Mouse (Mus musculus): Measurements from ENCODE around the gene Qprt. TPM values are rescaled to one million over a fixed set of nuclear protein-coding genes. Genes with fewer than 3 reads are reported as not detected.

Qprt gene
- polyA plus RNA-seq, 1 experiment from 2014 or later = 6.2 TPM

- Histone ChIP-seq H3K27ac (ENCODE audit: low read depth, low read length) (no peak overlapping the region), H3K27me3 (ENCODE audit: control insufficient read depth, insufficient read depth, low read length) (0 out of 2 replicates have a peak, but pooled peaks cover 2% of the 10 kb centered on the region), H3K4me3 (ENCODE audit: low read depth, low read length) (no peak overlapping the region), H3K9me3 (replicated peaks; ENCODE audit: control insufficient read depth, low read length) (no peaks in the 10 kb centered on the region), H3K9ac (ENCODE audit: low read depth, low read length) (no peak overlapping the region), H3K36me3 (ENCODE audit: control insufficient read depth, insufficient read depth, low read length) (no peaks in the 10 kb centered on the region), H3K4me1 (ENCODE audit: control insufficient read depth, insufficient read depth, low read length) (no peaks in the 10 kb centered on the region), H3K4me2 (no peak overlapping the region)
- 75% methylated on average over 7 of the region's 7 CpGs for WGBS (ENCODE audit: insufficient replicate concordance)
- no peak for ATAC-seq (replicated peaks; ENCODE audit: insufficient number of reproducible peaks, low FRiP score, low TSS enrichment)
These were observed 16.5 kb downstream of the Qprt start for GRCm38 (mm10) chr7:127105551-127105950.

GRCm38 (mm10) chr7:127104560-127105332 lies 17.3 kb downstream of the Qprt start:
- Histone ChIP-seq H3K4me2 (peak overlapping the region; percentile 54), H3K9me3 (replicated peaks; ENCODE audit: control insufficient read depth, low read length) (no peaks in the 10 kb centered on the region), H3K4me1 (ENCODE audit: control insufficient read depth, insufficient read depth, low read length) (no peaks in the 10 kb centered on the region), H3K36me3 (ENCODE audit: control insufficient read depth, insufficient read depth, low read length) (no peaks in the 10 kb centered on the region), H3K27me3 (ENCODE audit: control insufficient read depth, insufficient read depth, low read length) (0 out of 2 replicates have a peak, but pooled peaks cover 2% of the 10 kb centered on the region), H3K27ac (ENCODE audit: low read depth, low read length) (no peak overlapping the region), H3K9ac (ENCODE audit: low read depth, low read length) (peak overlapping the region; percentile 59; the same call in 1 of the 2 replicates), H3K4me3 (ENCODE audit: low read depth, low read length) (peak overlapping the region; percentile 25)
- WGBS (ENCODE audit: insufficient replicate concordance) = 14% methylated on average over 17 of the region's 17 CpGs
- 0 out of 2 replicates have a peak, but pooled peaks have one; percentile 63 for ATAC-seq (replicated peaks; ENCODE audit: insufficient number of reproducible peaks, low FRiP score, low TSS enrichment)

DNA sequence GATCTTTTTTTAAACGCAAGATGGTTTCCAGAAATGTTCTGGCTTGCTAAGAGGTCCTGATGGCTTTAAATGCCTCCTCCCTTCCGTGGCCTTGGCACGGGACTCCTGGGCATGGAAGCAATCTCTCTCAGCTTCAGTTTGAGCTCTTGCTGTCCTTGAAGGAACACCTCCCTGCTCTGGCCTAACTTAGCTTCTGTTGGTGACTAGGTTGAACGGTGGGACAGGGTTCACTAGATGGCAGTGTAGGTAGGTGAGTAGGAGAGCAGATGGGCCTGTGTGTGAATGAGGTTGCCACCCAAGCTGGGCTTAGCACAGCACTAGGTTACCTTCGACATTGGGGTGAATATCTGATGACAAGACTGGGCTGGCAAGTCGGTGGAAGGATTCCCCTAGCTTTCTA lies 18.1 kb downstream of the Qprt start:
- H3K9me3 ChIP-seq (replicated peaks; ENCODE audit: control insufficient read depth, low read length) = no peaks in the 10 kb centered on the region
- 59% methylated on average over 6 of the region's 6 CpGs for WGBS (ENCODE audit: insufficient replicate concordance)
- no peak overlapping the region for H3K27ac ChIP-seq (ENCODE audit: low read depth, low read length)
- H3K4me1 ChIP-seq (ENCODE audit: control insufficient read depth, insufficient read depth, low read length) = no peaks in the 10 kb centered on the region
- ATAC-seq (replicated peaks; ENCODE audit: insufficient number of reproducible peaks, low FRiP score, low TSS enrichment) = no peak
- H3K36me3 ChIP-seq (ENCODE audit: control insufficient read depth, insufficient read depth, low read length) = no peaks in the 10 kb centered on the region
- 0 out of 2 replicates have a peak, but pooled peaks cover 2% of the 10 kb centered on the region for H3K27me3 ChIP-seq (ENCODE audit: control insufficient read depth, insufficient read depth, low read length)
- H3K4me2 ChIP-seq = no peak overlapping the region
- H3K9ac ChIP-seq (ENCODE audit: low read depth, low read length) = no peak overlapping the region
- H3K4me3 ChIP-seq (ENCODE audit: low read depth, low read length) = no peak overlapping the region

GRCm38 (mm10) chr7:127102148-127102547 lies 19.9 kb downstream of the Qprt start:
- no peaks in the 10 kb centered on the region for H3K4me1 ChIP-seq (ENCODE audit: control insufficient read depth, insufficient read depth, low read length)
- ATAC-seq (replicated peaks; ENCODE audit: insufficient number of reproducible peaks, low FRiP score, low TSS enrichment) = no peak
- no peak overlapping the region for H3K9ac ChIP-seq (ENCODE audit: low read depth, low read length)

DNA sequence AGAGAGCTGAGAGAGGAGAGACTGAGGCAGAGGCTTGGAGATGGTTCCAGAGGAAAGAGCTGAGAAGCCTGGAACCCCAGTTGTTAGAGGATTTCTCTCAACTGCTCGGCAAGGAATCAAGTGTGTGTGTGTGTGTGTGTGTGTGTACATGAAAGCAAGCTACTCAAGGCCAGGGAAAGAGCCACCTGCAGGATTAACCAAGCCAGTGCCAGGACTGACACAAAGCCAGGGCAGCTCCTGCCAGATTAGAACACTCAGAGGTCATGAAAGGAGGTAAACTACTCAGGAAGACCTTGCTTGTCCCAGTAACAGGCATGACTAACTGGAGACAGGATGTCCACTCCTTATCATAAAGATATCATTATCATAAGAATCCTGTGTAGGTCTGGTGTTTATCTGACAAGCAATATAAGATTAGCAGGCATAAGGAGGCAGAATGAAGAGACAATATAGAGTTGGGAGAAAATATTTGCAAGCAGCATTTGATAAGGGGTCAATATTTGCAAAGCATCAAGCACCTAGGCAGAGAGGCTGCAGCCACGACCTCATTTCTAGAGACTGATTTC lies 20.5 kb downstream of the Qprt start:
- no peak overlapping the region for H3K9ac ChIP-seq (ENCODE audit: low read depth, low read length)
- H3K27me3 ChIP-seq (ENCODE audit: control insufficient read depth, insufficient read depth, low read length) = 0 out of 2 replicates have a peak, but pooled peaks cover 2% of the 10 kb centered on the region
- H3K27ac ChIP-seq (ENCODE audit: low read depth, low read length) = no peak overlapping the region
- 19% methylated on average over 2 of the region's 2 CpGs for WGBS (ENCODE audit: insufficient replicate concordance)
- H3K9me3 ChIP-seq (replicated peaks; ENCODE audit: control insufficient read depth, low read length) = no peaks in the 10 kb centered on the region
- no peak for ATAC-seq (replicated peaks; ENCODE audit: insufficient number of reproducible peaks, low FRiP score, low TSS enrichment)
- no peak overlapping the region for H3K4me2 ChIP-seq
- H3K36me3 ChIP-seq (ENCODE audit: control insufficient read depth, insufficient read depth, low read length) = no peaks in the 10 kb centered on the region
- no peaks in the 10 kb centered on the region for H3K4me1 ChIP-seq (ENCODE audit: control insufficient read depth, insufficient read depth, low read length)
- H3K4me3 ChIP-seq (ENCODE audit: low read depth, low read length) = no peak overlapping the region

More at GRCm38 (mm10) chr7:127102148-127102547, 19.9 kb downstream of the Qprt start:
- no peak overlapping the region for H3K4me3 ChIP-seq (ENCODE audit: low read depth, low read length)
- H3K9me3 ChIP-seq (replicated peaks; ENCODE audit: control insufficient read depth, low read length) = no peaks in the 10 kb centered on the region
- no peak overlapping the region for H3K4me2 ChIP-seq
- no peak overlapping the region for H3K27ac ChIP-seq (ENCODE audit: low read depth, low read length)
- no peaks in the 10 kb centered on the region for H3K36me3 ChIP-seq (ENCODE audit: control insufficient read depth, insufficient read depth, low read length)
- 65% methylated on average over 6 of the region's 6 CpGs for WGBS (ENCODE audit: insufficient replicate concordance)
- H3K27me3 ChIP-seq (ENCODE audit: control insufficient read depth, insufficient read depth, low read length) = 0 out of 2 replicates have a peak, but pooled peaks cover 2% of the 10 kb centered on the region

- WGBS (ENCODE audit: insufficient replicate concordance) = 84% methylated on average over 4 of the region's 4 CpGs
These were observed 22.5 kb downstream of the Qprt start for GRCm38 (mm10) chr7:127099528-127099927.

DNA sequence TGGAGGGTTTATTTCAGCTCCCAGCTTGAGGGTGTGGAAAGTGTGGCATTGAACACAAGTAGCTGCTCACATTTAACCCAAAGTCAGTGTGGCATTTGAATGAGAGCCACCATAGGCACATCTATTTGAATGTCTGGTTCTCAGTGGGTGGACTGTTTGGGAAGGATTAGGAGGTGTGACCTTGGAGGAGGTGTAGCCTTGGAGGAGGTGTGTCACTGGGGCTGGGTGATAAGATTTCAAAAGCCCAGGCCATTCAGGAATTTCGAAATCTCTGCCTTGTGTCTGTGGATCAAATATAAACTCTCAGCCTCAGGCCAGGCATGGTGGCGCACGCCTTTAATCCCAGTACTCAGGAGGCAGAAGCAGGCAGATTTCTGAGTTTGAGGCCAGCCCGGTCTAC lies 23.1 kb downstream of the Qprt start:
- Histone ChIP-seq H3K9ac (ENCODE audit: low read depth, low read length) (no peak overlapping the region), H3K4me3 (ENCODE audit: low read depth, low read length) (no peak overlapping the region), H3K4me1 (ENCODE audit: control insufficient read depth, insufficient read depth, low read length) (no peaks in the 10 kb centered on the region), H3K27ac (ENCODE audit: low read depth, low read length) (no peak overlapping the region), H3K9me3 (replicated peaks; ENCODE audit: control insufficient read depth, low read length) (no peaks in the 10 kb centered on the region), H3K36me3 (ENCODE audit: control insufficient read depth, insufficient read depth, low read length) (no peaks in the 10 kb centered on the region), H3K4me2 (no peak overlapping the region), H3K27me3 (ENCODE audit: control insufficient read depth, insufficient read depth, low read length) (no peaks in the 10 kb centered on the region)
- 85% methylated on average over 4 of the region's 4 CpGs for WGBS (ENCODE audit: insufficient replicate concordance)
- ATAC-seq (replicated peaks; ENCODE audit: insufficient number of reproducible peaks, low FRiP score, low TSS enrichment) = no peak

More at GRCm38 (mm10) chr7:127099528-127099927, 22.5 kb downstream of the Qprt start:
- Histone ChIP-seq H3K27me3 (ENCODE audit: control insufficient read depth, insufficient read depth, low read length) (no peaks in the 10 kb centered on the region), H3K4me1 (ENCODE audit: control insufficient read depth, insufficient read depth, low read length) (no peaks in the 10 kb centered on the region), H3K4me2 (no peak overlapping the region), H3K4me3 (ENCODE audit: low read depth, low read length) (no peak overlapping the region), H3K9ac (ENCODE audit: low read depth, low read length) (no peak overlapping the region), H3K9me3 (replicated peaks; ENCODE audit: control insufficient read depth, low read length) (no peaks in the 10 kb centered on the region), H3K36me3 (ENCODE audit: control insufficient read depth, insufficient read depth, low read length) (no peaks in the 10 kb centered on the region), H3K27ac (ENCODE audit: low read depth, low read length) (no peak overlapping the region)
- no peak for ATAC-seq (replicated peaks; ENCODE audit: insufficient number of reproducible peaks, low FRiP score, low TSS enrichment)

DNA sequence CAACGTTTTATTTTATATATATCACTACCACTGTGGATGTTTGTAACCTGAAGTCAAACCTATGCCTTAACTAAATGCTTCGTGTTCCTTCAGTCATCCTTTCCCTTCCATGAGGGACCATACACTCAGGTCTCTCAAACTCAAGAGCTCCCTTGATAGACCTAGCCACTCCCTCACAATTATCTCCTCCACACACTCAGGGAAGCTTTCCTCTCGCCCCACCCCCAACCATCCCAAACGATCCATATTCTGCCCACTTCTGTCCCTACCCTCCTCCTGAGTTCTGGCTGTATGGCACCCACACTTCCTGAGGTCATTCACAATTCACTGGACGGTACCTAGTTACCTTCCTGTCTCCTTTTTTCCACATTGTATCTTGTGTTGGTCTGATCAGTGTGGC lies 23.5 kb downstream of the Qprt start:
- Histone ChIP-seq H3K9me3 (replicated peaks; ENCODE audit: control insufficient read depth, low read length) (no peaks in the 10 kb centered on the region), H3K4me2 (no peak overlapping the region), H3K27ac (ENCODE audit: low read depth, low read length) (no peak overlapping the region), H3K36me3 (ENCODE audit: control insufficient read depth, insufficient read depth, low read length) (no peaks in the 10 kb centered on the region), H3K4me3 (ENCODE audit: low read depth, low read length) (no peak overlapping the region), H3K4me1 (ENCODE audit: control insufficient read depth, insufficient read depth, low read length) (no peaks in the 10 kb centered on the region), H3K9ac (ENCODE audit: low read depth, low read length) (no peak overlapping the region), H3K27me3 (ENCODE audit: control insufficient read depth, insufficient read depth, low read length) (no peaks in the 10 kb centered on the region)
- ATAC-seq (replicated peaks; ENCODE audit: insufficient number of reproducible peaks, low FRiP score, low TSS enrichment) = no peak
- WGBS (ENCODE audit: insufficient replicate concordance) = 75% methylated on average over 5 of the region's 5 CpGs
